Mouse (Mus musculus) neural tube, embryonic 14.5 days (tissue): ENCODE results near the gene Gramd4. TPM values are rescaled to one million over a fixed set of nuclear protein-coding genes. Genes with fewer than 3 reads are reported as not detected.

Experiments
- ATAC-seq: fragments of 200-750 bp; cut with Nextera tagmentation; 2 replicates; pipeline ENCODE4 v1.8.0; 2017; ENCODE audit warnings: low read depth, mild to moderate bottlenecking, moderate TSS enrichment, moderate library complexity
- H3K27ac ChIP-seq: fragments of 300-500 bp; sonication (generic); 2 replicates; pipeline ENCODE4 v1.5.1; 2014; ENCODE audit warnings: low read depth, mild to moderate bottlenecking, control low read depth, low read length, moderate library complexity, mixed read lengths
- H3K27me3 ChIP-seq: fragments of 300-500 bp; sonication (generic); 2 replicates; pipeline ENCODE4 v1.6.1; 2014; ENCODE audit warnings: low read length; ENCODE audit not compliant: control insufficient read depth, insufficient read depth
- H3K36me3 ChIP-seq: fragments of 300-500 bp; sonication (generic); 2 replicates; pipeline ENCODE4 v1.6.1; 2014; ENCODE audit warnings: low read length, mixed read lengths; ENCODE audit not compliant: control insufficient read depth, insufficient read depth
- H3K4me1 ChIP-seq: fragments of 300-500 bp; sonication (generic); 2 replicates; pipeline ENCODE4 v1.6.1; 2014; ENCODE audit warnings: low read length; ENCODE audit not compliant: control insufficient read depth, insufficient read depth
- H3K4me2 ChIP-seq: fragments of 300-500 bp; sonication (generic); 2 replicates; pipeline ENCODE4 v1.6.1; 2014; ENCODE audit warnings: mild to moderate bottlenecking, low read depth, low read length, control low read depth
- H3K4me3 ChIP-seq: fragments of 300-500 bp; sonication (generic); 2 replicates; pipeline ENCODE4 v1.5.1; 2014; ENCODE audit warnings: low read depth, low read length, control low read depth, mixed read lengths
- H3K9ac ChIP-seq: fragments of 300-500 bp; sonication (generic); replicated peaks from 2 replicates; pipeline ENCODE4 v1.6.1; 2014; ENCODE audit warnings: low read depth, mild to moderate bottlenecking, control low read depth, low read length, mixed read lengths
- H3K9me3 ChIP-seq: fragments of 300-500 bp; sonication (generic); 2 replicates; pipeline ENCODE4 v1.6.1; 2016; ENCODE audit warnings: low read length; ENCODE audit not compliant: control insufficient read depth
- WGBS: fragments of 180-500 bp; shearing (Covaris S2); extraction: QIAGEN DNeasy Blood & Tissue Kit; methylation state at CpG from one replicate; pipeline ENCODE4 v1.1.7; 2014; 5-methylcytosine and 5-hydroxymethylcytosine counted together
- polyA plus RNA-seq: library from polyadenylated mRNA; unstranded; fragments of >200 nt; fragmentation: Nextera tagmentation; extraction: Ambion mirVana; gene quantifications from 2 replicates; pipeline ENCODE4 v1.2.1, GENCODE M21; 2014

Gramd4 gene
- polyA plus RNA-seq, 1 experiment from 2014 or later, result 17.1 TPM

- ATAC-seq, result no peak
- H3K4me3 ChIP-seq, result no peak overlapping the region
Observed at GRCm38 (mm10) chr15:86074171-86074937, 16.9 kb downstream of the Gramd4 start.

DNA sequence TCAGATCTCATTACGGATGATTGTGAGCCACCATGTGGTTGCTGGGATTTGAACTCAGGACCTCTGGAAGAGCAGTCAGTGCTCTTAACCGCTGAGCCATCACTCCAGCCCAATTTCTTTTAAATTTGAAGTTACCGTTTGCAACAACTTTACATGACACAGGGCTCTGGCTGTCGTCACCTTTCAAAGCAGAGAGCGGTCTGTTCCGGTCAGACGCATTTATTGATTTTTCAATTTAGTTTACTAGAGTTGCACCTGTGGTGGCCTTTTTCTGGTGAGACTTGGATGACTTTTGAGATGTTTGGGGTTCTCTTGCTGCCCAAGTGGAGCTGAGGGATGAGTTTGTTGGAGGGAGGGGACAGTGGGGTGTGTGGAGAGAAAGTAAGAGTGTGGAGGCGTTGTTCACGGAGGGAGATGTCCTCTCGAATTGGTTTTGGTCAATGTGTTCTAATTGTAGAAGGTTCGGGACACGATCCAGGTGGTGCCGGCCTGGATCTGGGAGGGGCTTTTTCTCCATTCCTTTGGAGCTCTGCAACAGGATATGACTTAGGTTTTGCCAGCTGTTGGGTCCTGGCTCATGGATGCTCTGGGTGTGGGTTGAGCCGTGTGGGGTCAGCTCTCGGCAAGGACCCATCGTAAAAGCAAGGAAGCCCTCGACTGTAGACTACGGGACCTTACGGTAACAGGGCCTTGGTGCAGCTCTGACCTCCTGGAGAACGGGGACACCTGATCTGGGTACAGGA, 18.0 kb downstream of the Gramd4 start:
- no peaks in the 10 kb centered on the region for H3K36me3 ChIP-seq
- 87% methylated on average over 20 of the region's 20 CpGs for WGBS
- H3K27me3 ChIP-seq, result no peaks in the 10 kb centered on the region
- H3K27ac ChIP-seq, result no peak overlapping the region
- H3K9me3 ChIP-seq, result no peaks in the 10 kb centered on the region
- ATAC-seq, result no peak
- no peak overlapping the region for H3K4me2 ChIP-seq
- H3K9ac ChIP-seq, result no peak overlapping the region
- H3K4me3 ChIP-seq, result no peak overlapping the region
- H3K4me1 ChIP-seq, result 0 out of 2 replicates have a peak, but pooled peaks cover 5% of the 10 kb centered on the region

More at GRCm38 (mm10) chr15:86074171-86074937, 16.9 kb downstream of the Gramd4 start:
- H3K27me3 ChIP-seq, result no peaks in the 10 kb centered on the region
- no peak overlapping the region for H3K4me2 ChIP-seq
- no peaks in the 10 kb centered on the region for H3K9me3 ChIP-seq
- H3K9ac ChIP-seq, result no peak overlapping the region
- WGBS, result 90% methylated on average over 16 of the region's 16 CpGs
- no peak overlapping the region for H3K27ac ChIP-seq
- H3K4me1 ChIP-seq, result peaks cover 11% of the 10 kb centered on the region; the same call in 1 of the 2 replicates
- no peaks in the 10 kb centered on the region for H3K36me3 ChIP-seq

DNA sequence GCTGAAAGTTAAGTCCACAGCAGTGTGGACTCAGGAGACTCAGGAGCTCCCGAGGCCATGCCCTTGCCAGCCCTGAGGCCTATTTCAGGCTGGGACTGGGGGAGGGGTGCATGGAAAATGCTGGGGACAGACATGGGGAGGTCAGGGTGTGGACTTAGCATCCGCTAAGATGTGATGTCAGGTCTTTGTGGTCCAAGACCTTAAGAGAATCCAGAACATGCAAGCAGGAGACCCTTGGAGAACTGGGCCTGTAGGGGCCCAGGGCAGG, 18.5 kb downstream of the Gramd4 start:
- H3K4me3 ChIP-seq, result no peak overlapping the region
- ATAC-seq, result no peak
- no peaks in the 10 kb centered on the region for H3K36me3 ChIP-seq
- WGBS, result 95% methylated on average over 2 of the region's 2 CpGs
- no peaks in the 10 kb centered on the region for H3K9me3 ChIP-seq
- no peak overlapping the region for H3K27ac ChIP-seq
- no peak overlapping the region for H3K9ac ChIP-seq
- H3K4me2 ChIP-seq, result no peak overlapping the region
- H3K27me3 ChIP-seq, result no peaks in the 10 kb centered on the region
- H3K4me1 ChIP-seq, result 0 out of 2 replicates have a peak, but pooled peaks cover 7% of the 10 kb centered on the region

DNA sequence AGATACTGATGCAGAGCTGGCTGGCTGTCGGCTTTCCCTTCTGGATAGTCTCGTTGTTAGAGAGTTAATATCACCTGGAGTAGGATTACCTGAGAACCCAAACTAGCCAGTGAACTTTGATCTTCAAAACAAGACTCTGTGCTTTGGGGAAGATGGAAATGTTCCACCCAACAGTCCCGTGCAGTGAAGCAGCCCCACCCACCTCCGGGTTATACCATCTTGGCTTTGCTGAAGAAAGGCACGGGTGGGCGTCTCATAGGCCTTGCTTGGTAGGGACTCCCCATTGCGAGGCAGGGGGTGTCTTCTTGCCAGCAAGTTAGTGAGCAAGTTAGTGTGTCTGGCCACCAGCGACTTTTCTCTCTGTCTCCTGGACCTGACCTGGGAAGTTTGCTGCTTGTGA, 18.9 kb downstream of the Gramd4 start:
- WGBS, result 90% methylated on average over 8 of the region's 8 CpGs
- Histone ChIP-seq H3K9ac (no peak overlapping the region), H3K4me3 (no peak overlapping the region), H3K27ac (0 out of 2 replicates have a peak overlapping the region, but pooled peaks have one; percentile 44), H3K4me2 (no peak overlapping the region), H3K4me1 (peaks cover 5% of the 10 kb centered on the region; the same call in 1 of the 2 replicates), H3K9me3 (no peaks in the 10 kb centered on the region), H3K36me3 (no peaks in the 10 kb centered on the region), H3K27me3 (no peaks in the 10 kb centered on the region)
- no peak for ATAC-seq

DNA sequence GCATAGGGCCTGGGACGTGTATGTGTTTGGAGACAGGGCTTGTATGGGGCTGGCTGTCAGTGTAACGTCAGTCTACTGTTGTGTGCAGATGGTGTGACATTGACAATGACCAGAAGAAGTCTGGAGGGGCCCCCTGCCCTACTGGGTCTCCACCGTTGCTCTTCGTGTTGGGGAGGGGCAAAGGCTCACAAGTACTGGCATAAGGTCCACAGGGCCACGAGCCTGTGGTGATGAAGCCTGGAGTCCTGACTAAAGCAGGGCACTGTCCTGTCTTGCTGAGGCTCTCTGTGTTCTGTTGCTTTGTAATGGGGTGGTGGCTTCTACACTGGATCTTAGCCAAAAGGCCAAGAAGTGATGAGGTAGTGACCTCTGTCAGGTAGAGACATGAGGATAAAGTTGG, 20.4 kb downstream of the Gramd4 start:
- 83% methylated on average over 5 of the region's 5 CpGs for WGBS
- H3K27ac ChIP-seq, result no peak overlapping the region

GRCm38 (mm10) chr15:86078481-86079216, 21.2 kb downstream of the Gramd4 start:
- no peak for ATAC-seq
- no peak overlapping the region for H3K9ac ChIP-seq
- H3K27ac ChIP-seq, result no peak overlapping the region
- no peaks in the 10 kb centered on the region for H3K27me3 ChIP-seq
- no peak overlapping the region for H3K4me2 ChIP-seq
- no peak overlapping the region for H3K4me3 ChIP-seq
- H3K36me3 ChIP-seq, result no peaks in the 10 kb centered on the region
- H3K4me1 ChIP-seq, result peaks cover 20% of the 10 kb centered on the region
- no peaks in the 10 kb centered on the region for H3K9me3 ChIP-seq
- WGBS, result 81% methylated on average over 18 of the region's 18 CpGs

More for the DNA sequence above, 20.4 kb downstream of the Gramd4 start:
- no peak for ATAC-seq
- Histone ChIP-seq H3K9me3 (no peaks in the 10 kb centered on the region), H3K9ac (no peak overlapping the region), H3K4me1 (peaks cover 14% of the 10 kb centered on the region; the same call in 1 of the 2 replicates), H3K4me2 (no peak overlapping the region), H3K4me3 (no peak overlapping the region), H3K27me3 (no peaks in the 10 kb centered on the region), H3K36me3 (no peaks in the 10 kb centered on the region)

GRCm38 (mm10) chr15:86079467-86079866, 22.0 kb downstream of the Gramd4 start:
- H3K36me3 ChIP-seq, result no peaks in the 10 kb centered on the region
- H3K4me1 ChIP-seq, result peaks cover 24% of the 10 kb centered on the region
- WGBS, result 85% methylated on average over 5 of the region's 5 CpGs
- no peak overlapping the region for H3K27ac ChIP-seq
- H3K4me2 ChIP-seq, result no peak overlapping the region
- ATAC-seq, result no peak
- no peaks in the 10 kb centered on the region for H3K27me3 ChIP-seq
- no peak overlapping the region for H3K9ac ChIP-seq
- no peak overlapping the region for H3K4me3 ChIP-seq
- no peaks in the 10 kb centered on the region for H3K9me3 ChIP-seq

- H3K36me3 ChIP-seq, result no peaks in the 10 kb centered on the region
- 79% methylated on average over 4 of the region's 4 CpGs for WGBS
- H3K27ac ChIP-seq, result no peak overlapping the region
- no peak for ATAC-seq
- H3K4me3 ChIP-seq, result no peak overlapping the region
- no peaks in the 10 kb centered on the region for H3K9me3 ChIP-seq
- peaks cover 28% of the 10 kb centered on the region for H3K4me1 ChIP-seq
- H3K27me3 ChIP-seq, result no peaks in the 10 kb centered on the region
- H3K4me2 ChIP-seq, result no peak overlapping the region
- H3K9ac ChIP-seq, result no peak overlapping the region
Observed at GRCm38 (mm10) chr15:86079876-86080275, 22.4 kb downstream of the Gramd4 start.

DNA sequence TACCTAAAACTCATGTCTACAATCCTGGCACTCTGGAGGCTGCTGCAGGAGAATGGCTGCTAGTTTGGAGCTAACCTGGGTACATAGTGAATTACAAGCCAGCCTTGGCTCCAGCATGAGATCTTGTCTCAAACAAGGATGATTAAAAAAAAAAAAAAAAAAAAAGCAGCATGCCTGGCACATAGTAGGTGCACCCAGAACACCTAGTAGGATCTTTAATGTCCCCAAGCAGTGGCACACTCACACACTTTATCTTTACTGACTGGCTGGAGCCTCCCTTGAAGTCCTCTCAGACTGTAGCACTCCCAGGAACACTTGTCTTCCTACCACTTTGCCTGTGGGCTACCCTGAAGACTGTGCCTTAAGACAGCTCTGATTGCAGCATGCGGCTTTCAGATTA, 22.9 kb downstream of the Gramd4 start:
- WGBS, result 97% methylated on average over 1 of the region's 1 CpGs
- peaks cover 32% of the 10 kb centered on the region for H3K4me1 ChIP-seq
- no peak overlapping the region for H3K4me2 ChIP-seq
- H3K9ac ChIP-seq, result no peak overlapping the region
- H3K27me3 ChIP-seq, result no peaks in the 10 kb centered on the region
- no peak for ATAC-seq
- H3K36me3 ChIP-seq, result no peaks in the 10 kb centered on the region
- H3K4me3 ChIP-seq, result no peak overlapping the region
- no peak overlapping the region for H3K27ac ChIP-seq
- H3K9me3 ChIP-seq, result no peaks in the 10 kb centered on the region
